Mouse (Mus musculus) kidney, embryonic 14.5 days (tissue): Measurements from ENCODE around the gene Apoc2. TPM values are rescaled to one million over a fixed set of nuclear protein-coding genes. Genes with fewer than 3 reads are reported as not detected.

Experiments
- ATAC-seq: fragments of 200-750 bp; cut with Nextera tagmentation; 2 replicates; pipeline ENCODE4 v1.8.0; 2017; ENCODE audit warnings: moderate number of reproducible peaks, mild to moderate bottlenecking, moderate TSS enrichment, moderate library complexity; ENCODE audit not compliant: low FRiP score, low TSS enrichment
- H3K27ac ChIP-seq: fragments of 300-500 bp; sonication (generic); 2 replicates; pipeline ENCODE4 v1.5.1; 2014; ENCODE audit warnings: low read depth, mild to moderate bottlenecking, low read length, moderate library complexity, mixed read lengths
- H3K27me3 ChIP-seq: fragments of 300-500 bp; sonication (generic); 2 replicates; pipeline ENCODE4 v1.6.1; 2014; ENCODE audit warnings: mild to moderate bottlenecking, low read length; ENCODE audit not compliant: control insufficient read depth, insufficient read depth
- H3K36me3 ChIP-seq: fragments of 300-500 bp; sonication (generic); 2 replicates; pipeline ENCODE4 v1.6.1; 2014; ENCODE audit warnings: low read length, mixed read lengths; ENCODE audit not compliant: control insufficient read depth, insufficient read depth
- H3K4me1 ChIP-seq: fragments of 300-500 bp; sonication (generic); 2 replicates; pipeline ENCODE4 v1.6.1; 2014; ENCODE audit warnings: low read length, mixed read lengths; ENCODE audit not compliant: control insufficient read depth, insufficient read depth
- H3K4me2 ChIP-seq: fragments of 300-500 bp; sonication (generic); replicated peaks from 2 replicates; pipeline ENCODE4 v1.6.1; 2014; ENCODE audit warnings: low read depth, mild to moderate bottlenecking, low read length
- H3K4me3 ChIP-seq: fragments of 300-500 bp; sonication (generic); 2 replicates; pipeline ENCODE4 v1.5.1; 2014; ENCODE audit warnings: mild to moderate bottlenecking, low read length
- H3K9ac ChIP-seq: fragments of 300-500 bp; sonication (generic); 2 replicates; pipeline ENCODE4 v1.6.1; 2014; ENCODE audit warnings: low read depth, mild to moderate bottlenecking, low read length, moderate library complexity
- H3K9me3 ChIP-seq: fragments of 300-500 bp; sonication (generic); 2 replicates; pipeline ENCODE4 v1.6.1; 2016; ENCODE audit warnings: low read length; ENCODE audit not compliant: control insufficient read depth
- WGBS: fragments of 180-500 bp; shearing (Covaris S2); extraction: QIAGEN DNeasy Blood & Tissue Kit; methylation state at CpG from one replicate; pipeline ENCODE4 v1.1.7; 2014; 5-methylcytosine and 5-hydroxymethylcytosine counted together
- polyA plus RNA-seq: library from polyadenylated mRNA; unstranded; fragments of >200 nt; fragmentation: Nextera tagmentation; extraction: Ambion mirVana; gene quantifications from 2 replicates; pipeline ENCODE4 v1.2.1, GENCODE M21; 2014

Gene Apoc2
- 1.0 and 1.2 TPM in 2 replicates for polyA plus RNA-seq

GRCm38 (mm10) chr7:19677872-19678271, at the start of gene Apoc2:
Gene Apoc2, minus strand, starts transcription at chr7:19677941.
- 64% methylated on average over 8 of the region's 8 CpGs for WGBS
- H3K4me3 ChIP-seq: no peak within 1 kb of the TSS
- H3K4me1 ChIP-seq: no peaks in the 10 kb centered on the region
- no peaks in the 10 kb centered on the region for H3K9me3 ChIP-seq
- no peak within 1 kb of the TSS for H3K9ac ChIP-seq
- H3K27ac ChIP-seq: no peak within 1 kb of the TSS
- H3K27me3 ChIP-seq: no peaks in the 10 kb centered on the region
- ATAC-seq: no peak
- H3K4me2 ChIP-seq: no peak within 1 kb of the TSS
- H3K36me3 ChIP-seq: no peaks in the 10 kb centered on the region

DNA sequence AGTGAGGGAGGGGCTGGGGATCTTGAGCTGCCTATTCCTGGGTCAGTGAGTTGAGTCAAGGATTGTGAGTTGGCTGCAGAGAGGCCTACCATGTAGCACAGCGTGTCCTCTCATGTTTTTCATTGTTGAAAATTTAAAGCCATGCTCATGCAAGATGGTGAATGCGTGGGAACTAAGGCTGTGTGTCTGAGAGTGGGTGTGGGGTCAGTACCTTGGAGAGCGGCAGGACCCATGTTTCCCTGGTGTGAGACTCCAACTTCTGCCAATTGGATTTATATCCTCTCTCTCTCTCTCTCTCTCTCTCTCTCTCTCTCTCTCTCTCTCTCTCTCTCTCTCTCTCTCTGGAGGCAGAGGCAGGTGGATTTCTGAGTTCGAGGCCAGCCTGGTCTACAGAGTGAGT, 48.8 kb upstream of the Apoc2 start:
- WGBS: 90% methylated on average over 4 of the region's 4 CpGs
- Histone ChIP-seq H3K4me3 (no peak overlapping the region), H3K27me3 (no peaks in the 10 kb centered on the region)

GRCm38 (mm10) chr7:19724167-19724566, 46.4 kb upstream of the Apoc2 start:
- no peak for ATAC-seq
- Histone ChIP-seq H3K27me3 (no peaks in the 10 kb centered on the region), H3K9me3 (peaks cover 15% of the 10 kb centered on the region), H3K27ac (no peak overlapping the region), H3K9ac (no peak overlapping the region), H3K4me2 (no peak overlapping the region), H3K4me3 (no peak overlapping the region), H3K36me3 (peaks cover 75% of the 10 kb centered on the region), H3K4me1 (no peaks in the 10 kb centered on the region)
- WGBS: 93% methylated on average over 12 of the region's 12 CpGs

More for the DNA sequence above, 48.8 kb upstream of the Apoc2 start:
- H3K9me3 ChIP-seq: peaks cover 3% of the 10 kb centered on the region; the same call in 1 of the 2 replicates
- no peak overlapping the region for H3K9ac ChIP-seq
- H3K36me3 ChIP-seq: peaks cover 90% of the 10 kb centered on the region
- H3K4me2 ChIP-seq: no peak overlapping the region
- ATAC-seq: no peak
- no peaks in the 10 kb centered on the region for H3K4me1 ChIP-seq
- H3K27ac ChIP-seq: no peak overlapping the region

- Histone ChIP-seq H3K9ac (no peak overlapping the region), H3K4me3 (no peak overlapping the region), H3K4me1 (no peaks in the 10 kb centered on the region), H3K36me3 (peaks cover 64% of the 10 kb centered on the region), H3K4me2 (no peak overlapping the region), H3K27ac (peak overlapping the region; percentile 37; the same call in 1 of the 2 replicates), H3K27me3 (no peaks in the 10 kb centered on the region), H3K9me3 (peaks cover 15% of the 10 kb centered on the region)
- ATAC-seq: no peak
- 91% methylated on average over 6 of the region's 6 CpGs for WGBS
Measured at GRCm38 (mm10) chr7:19722754-19723195, 45.0 kb upstream of the Apoc2 start.

DNA sequence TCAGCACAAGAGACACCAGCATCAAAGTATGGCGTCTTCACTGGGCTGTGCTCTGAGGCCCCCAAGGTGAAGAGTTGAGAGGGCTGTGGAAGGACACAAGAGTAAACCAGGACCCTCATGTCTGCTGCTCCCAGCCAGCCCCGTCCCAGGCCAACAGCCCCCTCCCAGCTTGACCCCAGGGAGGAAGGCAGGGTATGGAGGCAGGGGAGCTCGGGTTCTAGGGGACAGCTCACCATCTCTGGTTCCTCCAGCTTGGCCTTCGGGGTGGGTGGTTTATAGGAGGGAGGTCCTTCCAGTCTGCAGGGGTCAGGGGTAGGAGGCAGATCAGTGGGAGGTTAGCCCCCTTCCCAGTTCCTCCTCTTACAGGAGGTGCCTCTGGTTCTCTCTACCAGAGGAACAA, 41.5 kb upstream of the Apoc2 start:
- no peak for ATAC-seq
- Histone ChIP-seq H3K27me3 (no peaks in the 10 kb centered on the region), H3K4me2 (no peak overlapping the region), H3K36me3 (peaks cover 36% of the 10 kb centered on the region), H3K27ac (no peak overlapping the region), H3K9me3 (peaks cover 15% of the 10 kb centered on the region), H3K9ac (no peak overlapping the region), H3K4me1 (peaks cover 7% of the 10 kb centered on the region; the same call in 1 of the 2 replicates), H3K4me3 (no peak overlapping the region)
- 86% methylated on average over 4 of the region's 4 CpGs for WGBS

DNA sequence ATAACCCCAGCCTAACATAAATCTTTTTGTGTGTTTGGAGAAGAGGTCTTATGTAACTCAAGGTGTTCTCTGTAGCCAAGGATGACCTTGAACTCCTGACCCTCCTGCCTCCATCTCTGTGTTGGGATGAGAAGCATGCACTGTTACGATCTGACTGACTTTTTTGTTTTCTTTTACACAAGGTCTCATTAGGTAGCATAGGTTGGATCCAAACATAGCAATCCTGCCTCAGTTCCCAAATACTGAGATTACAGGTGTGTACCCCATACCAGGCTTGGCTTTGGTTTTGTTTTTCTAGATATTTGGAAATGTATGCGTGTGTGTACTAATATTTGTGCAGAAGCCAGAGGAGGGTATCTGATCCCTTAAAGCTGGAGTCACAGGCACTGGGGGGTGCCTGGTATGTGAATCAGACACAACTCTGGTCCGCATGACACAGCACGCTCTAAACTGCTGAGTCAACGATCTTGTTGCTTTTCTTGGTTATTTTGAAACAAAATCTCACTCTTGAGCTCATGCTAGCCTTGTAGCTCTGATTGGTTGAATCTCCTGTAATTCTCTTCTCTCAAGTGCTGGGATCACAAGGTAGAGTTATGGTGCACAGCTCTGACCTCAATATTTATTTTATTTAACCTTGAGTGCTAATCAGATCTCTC, 40.7 kb upstream of the Apoc2 start:
- ATAC-seq: no peak
- peaks cover 10% of the 10 kb centered on the region; the same call in 1 of the 2 replicates for H3K4me1 ChIP-seq
- no peak overlapping the region for H3K9ac ChIP-seq
- H3K36me3 ChIP-seq: peaks cover 34% of the 10 kb centered on the region
- no peaks in the 10 kb centered on the region for H3K27me3 ChIP-seq
- peaks cover 15% of the 10 kb centered on the region for H3K9me3 ChIP-seq
- H3K4me2 ChIP-seq: no peak overlapping the region
- H3K4me3 ChIP-seq: no peak overlapping the region
- WGBS: 84% methylated on average over 5 of the region's 5 CpGs
- H3K27ac ChIP-seq: no peak overlapping the region

- Histone ChIP-seq H3K36me3 (peaks cover 33% of the 10 kb centered on the region), H3K27ac (no peak overlapping the region), H3K27me3 (no peaks in the 10 kb centered on the region), H3K4me1 (peaks cover 10% of the 10 kb centered on the region; the same call in 1 of the 2 replicates), H3K4me2 (no peak overlapping the region), H3K9ac (no peak overlapping the region), H3K9me3 (peaks cover 15% of the 10 kb centered on the region), H3K4me3 (no peak overlapping the region)
- WGBS: 83% methylated on average over 4 of the region's 4 CpGs
- no peak for ATAC-seq
Measured at GRCm38 (mm10) chr7:19717346-19717745, 39.6 kb upstream of the Apoc2 start.

DNA sequence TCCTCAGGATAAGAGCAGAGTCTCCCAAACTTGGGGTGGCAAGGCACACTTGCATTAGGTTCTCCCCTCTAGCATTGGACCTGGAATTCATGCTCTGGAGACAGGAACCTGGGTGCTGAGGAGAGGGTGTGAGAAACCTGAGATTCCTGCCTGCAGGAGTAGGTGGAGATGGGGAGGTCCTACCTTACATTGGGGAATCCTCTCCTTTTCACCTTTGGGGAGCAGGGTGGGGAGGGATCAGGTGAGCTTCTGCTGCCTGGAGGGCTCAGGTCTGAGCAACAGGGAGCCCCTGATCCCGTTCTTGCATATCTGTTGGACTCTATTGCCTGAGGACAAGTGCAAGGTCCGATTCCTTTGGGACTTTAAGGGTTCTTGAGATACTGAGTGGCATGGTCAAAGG, 39.1 kb upstream of the Apoc2 start:
- Histone ChIP-seq H3K27ac (no peak overlapping the region), H3K9me3 (peaks cover 15% of the 10 kb centered on the region), H3K4me3 (no peak overlapping the region; the same call in 1 of the 2 replicates), H3K4me1 (peaks cover 10% of the 10 kb centered on the region; the same call in 1 of the 2 replicates), H3K4me2 (no peak overlapping the region), H3K9ac (no peak overlapping the region), H3K27me3 (no peaks in the 10 kb centered on the region), H3K36me3 (peaks cover 36% of the 10 kb centered on the region)
- ATAC-seq: no peak
- WGBS: 89% methylated on average over 2 of the region's 2 CpGs

GRCm38 (mm10) chr7:19716055-19716682, 38.4 kb upstream of the Apoc2 start:
- peaks cover 10% of the 10 kb centered on the region; the same call in 1 of the 2 replicates for H3K4me1 ChIP-seq
- WGBS: 5% methylated on average over 18 of the region's 18 CpGs
- H3K4me3 ChIP-seq: peak overlapping the region; percentile 35
- peaks cover 40% of the 10 kb centered on the region for H3K36me3 ChIP-seq
- H3K9me3 ChIP-seq: peaks cover 8% of the 10 kb centered on the region
- no peaks in the 10 kb centered on the region for H3K27me3 ChIP-seq
- peak overlapping the region; percentile 58 for H3K4me2 ChIP-seq
- no peak for ATAC-seq
- H3K9ac ChIP-seq: peak overlapping the region; percentile 51
- peak overlapping the region; percentile 75 for H3K27ac ChIP-seq
